In genomic region chr9:58764354-58764753, GRCm38 (mm10) we compare ENCODE assay signal across 32 mouse cellular contexts. TPM values are rescaled to one million over a fixed set of nuclear protein-coding genes. Genes with fewer than 3 reads are reported as not detected.
"Had no signal": no experiment of that assay in that cellular context is flagged by ENCODE, and none has a peak within 500 bp of the region (broad histone marks: within the 10 kb centered on the region; RNA-seq: fewer than 3 reads in every experiment).

No protein-coding gene starts in this region.

- H3K9me3 ChIP-seq: limb, embryonic 10.5 days; limb, embryonic 15.5 days; lung, embryonic 15.5 days; midbrain, embryonic 12.5 days; midbrain, embryonic 13.5 days; midbrain, embryonic 15.5 days had no signal

- H3K36me3 ChIP-seq: limb, embryonic 10.5 days; limb, embryonic 12.5 days; limb, embryonic 13.5 days; limb, embryonic 15.5 days; liver, embryonic 12.5 days; liver, embryonic 13.5 days; liver, embryonic 15.5 days; lung, embryonic 15.5 days; midbrain, embryonic 12.5 days; midbrain, embryonic 13.5 days; midbrain, embryonic 15.5 days had no signal

- H3K9ac ChIP-seq: limb, embryonic 12.5 days; limb, embryonic 13.5 days; limb, embryonic 15.5 days; liver, embryonic 12.5 days; liver, embryonic 13.5 days; liver, embryonic 14.5 days; liver, embryonic 15.5 days; liver, postnatal 0 days; lung, embryonic 14.5 days; lung, embryonic 15.5 days; midbrain, embryonic 12.5 days; midbrain, embryonic 13.5 days; midbrain, embryonic 15.5 days had no signal

- ATAC-seq: liver, embryonic 12.5 days; liver, postnatal 0 days; lung, postnatal 0 days; midbrain, embryonic 13.5 days; midbrain, embryonic 15.5 days; midbrain, embryonic 16.5 days had no signal

- H3K27ac ChIP-seq: left cerebral cortex, adult 2 months; limb, embryonic 10.5 days; limb, embryonic 12.5 days; limb, embryonic 13.5 days; limb, embryonic 15.5 days; liver, embryonic 12.5 days; liver, embryonic 13.5 days; liver, embryonic 14.5 days; liver, embryonic 15.5 days; lung, embryonic 15.5 days; macrophage; midbrain, embryonic 12.5 days; midbrain, embryonic 13.5 days; midbrain, embryonic 15.5 days had no signal

- DNase-seq: left cerebral cortex, postnatal 4 days; liver; liver, embryonic 13.5 days; liver, postnatal 0 days; lung, adult 18-20 months; lung, adult 2 months; lung, embryonic 14.5 days; lung, postnatal 10 days; lung, postnatal 14 days; lung, postnatal 36 days; lung, postnatal 4 days had no signal

- H3K4me3 ChIP-seq: left cerebral cortex, adult 2 months; limb, embryonic 10.5 days; limb, embryonic 12.5 days; limb, embryonic 13.5 days; limb, embryonic 15.5 days; liver, embryonic 12.5 days; liver, embryonic 13.5 days; liver, embryonic 15.5 days; lung, embryonic 15.5 days; megakaryocyte, embryonic 14.5 days; midbrain, embryonic 12.5 days; midbrain, embryonic 13.5 days; midbrain, embryonic 15.5 days; myocyte had no signal

- H3K4me1 ChIP-seq: limb, embryonic 12.5 days; liver, embryonic 15.5 days; lung, embryonic 15.5 days; midbrain, embryonic 12.5 days; midbrain, embryonic 15.5 days had no signal

- H3K27me3 ChIP-seq: limb, embryonic 12.5 days; limb, embryonic 13.5 days; liver, embryonic 12.5 days; liver, embryonic 13.5 days; liver, embryonic 15.5 days; lung, embryonic 15.5 days; midbrain, embryonic 12.5 days; midbrain, embryonic 13.5 days; midbrain, embryonic 15.5 days had no signal

- H3K4me2 ChIP-seq: limb, embryonic 12.5 days; limb, embryonic 13.5 days; limb, embryonic 15.5 days; liver, embryonic 11.5 days; liver, embryonic 12.5 days; liver, embryonic 13.5 days; liver, embryonic 15.5 days; lung, embryonic 14.5 days; lung, embryonic 15.5 days; midbrain, embryonic 11.5 days; midbrain, embryonic 12.5 days; midbrain, embryonic 13.5 days; midbrain, embryonic 15.5 days had no signal

RNA-seq across cellular contexts. Expression of gene Rec114, which starts 20.6 kb away (rescaled TPM):
- polyA plus RNA-seq: macrophage had no signal

RNA-seq across cellular contexts. Expression of gene Hcn4, which starts 58.9 kb away (rescaled TPM):
- polyA plus RNA-seq: liver, adult 2 months; liver, embryonic 13.5 days; liver, embryonic 15.5 days; liver, embryonic 16.5 days; liver, postnatal 0 days; macrophage had no signal
